Mouse (Mus musculus): ENCODE results near the gene Lactbl1.

- TF ChIP-seq CTCF (IDR thresholded peaks at IDR 0.05): no peak
- TF ChIP-seq POLR2A (IDR thresholded peaks at IDR 0.05; ENCODE audit: insufficient read depth, low read depth, low read length): no peak
Observed at GRCm38 (mm10) chr4:136672335-136673090, 50.1 kb downstream of the Lactbl1 start.
